Mouse (Mus musculus): ENCODE data around the gene Garem2. TPM values are rescaled to one million over a fixed set of nuclear protein-coding genes. Genes with fewer than 3 reads are reported as not detected.

Garem2 gene
- polyA plus RNA-seq, 1 experiment = 0.05 TPM

DNA sequence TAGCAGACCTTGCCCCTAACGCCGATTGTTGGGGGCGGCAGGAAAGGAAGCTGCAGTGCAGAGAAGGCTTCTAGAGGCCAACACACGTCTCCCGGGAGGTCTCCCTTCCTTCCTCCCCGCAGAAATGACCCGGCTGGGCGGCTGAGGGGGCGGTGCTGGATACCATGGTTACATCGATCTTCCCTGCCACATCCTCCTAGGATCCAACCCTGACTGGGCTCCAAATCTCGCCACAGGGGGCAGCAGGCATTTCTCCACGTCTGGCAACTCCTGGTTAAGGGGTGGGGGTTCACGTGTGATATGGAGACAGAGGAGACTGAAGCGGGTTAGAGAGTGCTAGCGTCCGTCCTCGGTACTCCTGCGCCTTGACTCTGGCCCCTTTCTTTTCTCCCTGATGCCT lies 6.2 kb downstream of the Garem2 start:
- DNase-seq = peak; percentile 21
- Histone ChIP-seq H3K36me3 (ENCODE audit: control insufficient read depth, insufficient read depth, low read length) (no peaks in the 10 kb centered on the region), H3K27ac (ENCODE audit: insufficient read depth, low read depth, low read length) (no peak overlapping the region), H3K4me3 (ENCODE audit: insufficient read depth, low read depth, low read length) (no peak overlapping the region), H3K27me3 (replicated peaks; ENCODE audit: control insufficient read depth, insufficient read depth, low read length) (no peaks in the 10 kb centered on the region), H3K4me1 (ENCODE audit: control insufficient read depth, insufficient read depth, low read length) (no peaks in the 10 kb centered on the region)
- TF ChIP-seq POLR2A (IDR thresholded peaks at IDR 0.05; ENCODE audit: low read depth, low read length) = no peak
- TF ChIP-seq CTCF (conservative IDR thresholded peaks at IDR 0.05; ENCODE audit: insufficient read depth, insufficient read length, low read depth, low read length) = 0 out of 2 replicates have a peak, but pooled peaks have one; percentile 10
- 12% methylated on average over 18 of the region's 18 CpGs for WGBS

DNA sequence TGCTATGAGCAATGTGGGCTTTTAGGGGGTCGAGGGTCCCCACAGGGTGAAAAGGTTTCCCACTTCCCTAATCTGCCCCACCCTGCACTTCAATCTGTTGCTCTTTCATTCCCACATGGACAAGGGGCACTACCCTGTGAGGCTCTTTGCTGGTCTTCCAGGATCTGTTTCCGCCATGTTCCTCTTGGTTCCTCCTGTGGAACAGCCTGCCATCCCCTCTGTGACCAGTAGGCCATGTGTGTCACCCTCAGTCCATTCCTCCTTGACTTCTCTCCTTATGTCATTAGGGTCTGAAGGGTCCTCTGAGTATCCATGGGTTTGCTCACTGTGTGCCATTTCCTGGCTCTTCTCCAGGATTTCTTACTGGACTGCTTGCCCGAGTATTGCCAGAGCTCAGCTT lies 6.8 kb downstream of the Garem2 start:
- Histone ChIP-seq H3K4me1 (ENCODE audit: control insufficient read depth, insufficient read depth, low read length) (no peaks in the 10 kb centered on the region), H3K4me3 (ENCODE audit: insufficient read depth, low read depth, low read length) (no peak overlapping the region), H3K27me3 (replicated peaks; ENCODE audit: control insufficient read depth, insufficient read depth, low read length) (no peaks in the 10 kb centered on the region), H3K27ac (ENCODE audit: insufficient read depth, low read depth, low read length) (no peak overlapping the region), H3K36me3 (ENCODE audit: control insufficient read depth, insufficient read depth, low read length) (no peaks in the 10 kb centered on the region)
- 73% methylated on average over 3 of the region's 3 CpGs for WGBS
- no peak for DNase-seq
- no peak for TF ChIP-seq POLR2A (IDR thresholded peaks at IDR 0.05; ENCODE audit: low read depth, low read length)
- TF ChIP-seq CTCF (conservative IDR thresholded peaks at IDR 0.05; ENCODE audit: insufficient read depth, insufficient read length, low read depth, low read length) = no peak

DNA sequence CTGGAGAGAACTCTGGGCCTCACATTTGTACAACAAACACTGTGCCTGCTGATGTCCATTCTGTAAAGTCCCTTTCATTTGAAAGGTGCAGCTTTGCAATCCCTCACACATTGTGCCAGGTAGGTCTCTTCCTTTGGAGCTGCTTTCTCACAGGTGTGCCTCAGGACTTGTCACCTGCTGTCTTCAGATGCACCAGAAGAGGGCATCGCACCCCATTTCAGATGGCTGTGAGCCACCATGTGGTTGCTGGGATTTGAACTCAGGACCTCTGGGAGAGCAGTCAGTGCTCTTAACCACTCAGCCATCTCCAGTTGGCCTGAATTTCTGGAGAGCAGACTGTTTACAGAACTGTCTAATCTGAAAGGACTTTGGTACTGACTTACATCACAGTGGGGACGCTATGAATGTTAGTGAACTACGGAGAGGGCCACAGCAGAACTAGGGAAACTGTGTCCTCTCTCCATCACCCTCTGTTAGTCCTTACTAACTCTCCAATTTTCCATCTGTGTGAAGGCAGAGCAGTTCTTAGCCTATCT lies 7.6 kb downstream of the Garem2 start:
- Histone ChIP-seq H3K4me1 (ENCODE audit: control insufficient read depth, insufficient read depth, low read length) (no peaks in the 10 kb centered on the region), H3K27ac (ENCODE audit: insufficient read depth, low read depth, low read length) (no peak overlapping the region), H3K36me3 (ENCODE audit: control insufficient read depth, insufficient read depth, low read length) (no peaks in the 10 kb centered on the region), H3K27me3 (replicated peaks; ENCODE audit: control insufficient read depth, insufficient read depth, low read length) (no peaks in the 10 kb centered on the region), H3K4me3 (ENCODE audit: insufficient read depth, low read depth, low read length) (no peak overlapping the region)
- no peak for DNase-seq
- no peak for TF ChIP-seq POLR2A (IDR thresholded peaks at IDR 0.05; ENCODE audit: low read depth, low read length)
- TF ChIP-seq CTCF (conservative IDR thresholded peaks at IDR 0.05; ENCODE audit: insufficient read depth, insufficient read length, low read depth, low read length) = peak; percentile 27; the same call in 1 of the 2 replicates
- WGBS = 85% methylated on average over 3 of the region's 3 CpGs

DNA sequence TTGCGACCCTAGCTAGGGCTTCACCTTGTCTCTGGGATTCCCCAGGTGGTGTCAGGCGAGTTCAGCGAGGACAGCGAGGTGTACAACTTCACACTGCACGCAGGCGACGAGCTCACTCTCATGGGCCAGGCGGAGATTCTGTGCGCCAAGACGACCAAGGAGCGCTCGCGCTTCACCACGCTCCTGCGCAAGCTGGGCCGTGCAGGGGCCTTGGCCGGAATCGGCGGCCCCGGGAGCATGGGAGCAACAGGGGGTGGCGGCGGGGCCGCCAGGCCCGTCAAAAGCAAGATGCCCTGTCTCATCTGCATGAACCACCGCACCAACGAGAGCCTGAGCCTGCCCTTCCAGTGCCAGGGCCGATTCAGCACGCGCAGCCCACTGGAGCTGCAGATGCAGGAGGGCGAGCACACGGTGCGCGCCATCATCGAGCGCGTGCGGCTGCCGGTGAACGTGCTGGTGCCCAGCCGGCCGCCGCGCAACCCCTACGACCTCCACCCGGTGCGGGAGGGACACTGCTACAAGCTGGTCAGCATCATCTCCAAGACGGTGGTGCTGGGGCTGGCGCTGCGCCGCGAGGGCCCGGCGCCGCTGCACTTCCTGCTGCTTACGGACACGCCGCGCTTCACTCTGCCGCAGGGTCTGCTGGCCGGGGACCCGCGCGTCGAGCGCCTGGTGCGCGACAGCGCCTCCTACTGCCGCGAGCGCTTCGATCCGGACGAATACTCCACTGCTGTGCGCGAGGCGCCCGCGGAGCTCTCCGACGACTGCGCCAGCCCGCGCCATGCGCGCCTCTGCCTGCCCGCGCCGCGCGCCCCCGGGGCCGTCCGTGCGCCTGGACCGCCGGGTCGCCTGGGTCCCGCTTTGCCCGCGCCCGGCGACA lies 9.2 kb downstream of the Garem2 start:
- Histone ChIP-seq H3K4me3 (ENCODE audit: insufficient read depth, low read depth, low read length) (peak overlapping the region; percentile 52), H3K27ac (ENCODE audit: insufficient read depth, low read depth, low read length) (no peak overlapping the region), H3K36me3 (ENCODE audit: control insufficient read depth, insufficient read depth, low read length) (no peaks in the 10 kb centered on the region), H3K4me1 (ENCODE audit: control insufficient read depth, insufficient read depth, low read length) (no peaks in the 10 kb centered on the region), H3K27me3 (replicated peaks; ENCODE audit: control insufficient read depth, insufficient read depth, low read length) (no peaks in the 10 kb centered on the region)
- no peak for TF ChIP-seq POLR2A (IDR thresholded peaks at IDR 0.05; ENCODE audit: low read depth, low read length)
- TF ChIP-seq CTCF (conservative IDR thresholded peaks at IDR 0.05; ENCODE audit: insufficient read depth, insufficient read length, low read depth, low read length) = peak; percentile 38; the same call in 1 of the 2 replicates
- peak; percentile 51 for DNase-seq
- WGBS = 2% methylated on average over 103 of the region's 103 CpGs

DNA sequence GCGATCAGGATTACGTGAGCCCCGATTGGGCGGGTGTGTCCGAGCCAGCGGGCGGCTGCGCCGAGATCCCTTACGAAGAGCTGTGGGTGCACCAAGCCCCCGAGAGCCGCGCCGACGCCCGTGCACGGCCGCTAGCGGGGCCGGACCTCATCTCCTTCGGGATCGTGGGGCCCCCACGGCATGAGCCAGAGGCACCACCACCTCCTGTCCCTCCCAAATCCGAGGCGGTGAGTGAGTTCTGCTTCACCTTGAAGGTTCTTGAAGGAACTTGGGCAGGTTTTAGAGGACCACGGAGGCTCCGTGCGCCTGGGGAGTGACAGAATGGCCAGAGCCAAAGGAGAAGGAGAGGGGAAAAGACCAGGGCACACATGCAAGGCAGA lies 9.8 kb downstream of the Garem2 start:
- H3K27me3 ChIP-seq (replicated peaks; ENCODE audit: control insufficient read depth, insufficient read depth, low read length) = no peaks in the 10 kb centered on the region
- DNase-seq = no peak
- H3K27ac ChIP-seq (ENCODE audit: insufficient read depth, low read depth, low read length) = no peak overlapping the region
- no peaks in the 10 kb centered on the region for H3K36me3 ChIP-seq (ENCODE audit: control insufficient read depth, insufficient read depth, low read length)
- WGBS = 2% methylated on average over 28 of the region's 28 CpGs
- H3K4me3 ChIP-seq (ENCODE audit: insufficient read depth, low read depth, low read length) = peak overlapping the region; percentile 52
- 0 out of 2 replicates have a peak, but pooled peaks cover under 1% of the 10 kb centered on the region for H3K4me1 ChIP-seq (ENCODE audit: control insufficient read depth, insufficient read depth, low read length)
- TF ChIP-seq POLR2A (IDR thresholded peaks at IDR 0.05; ENCODE audit: low read depth, low read length) (no peak), CTCF (conservative IDR thresholded peaks at IDR 0.05; ENCODE audit: insufficient read depth, insufficient read length, low read depth, low read length) (no peak)

DNA sequence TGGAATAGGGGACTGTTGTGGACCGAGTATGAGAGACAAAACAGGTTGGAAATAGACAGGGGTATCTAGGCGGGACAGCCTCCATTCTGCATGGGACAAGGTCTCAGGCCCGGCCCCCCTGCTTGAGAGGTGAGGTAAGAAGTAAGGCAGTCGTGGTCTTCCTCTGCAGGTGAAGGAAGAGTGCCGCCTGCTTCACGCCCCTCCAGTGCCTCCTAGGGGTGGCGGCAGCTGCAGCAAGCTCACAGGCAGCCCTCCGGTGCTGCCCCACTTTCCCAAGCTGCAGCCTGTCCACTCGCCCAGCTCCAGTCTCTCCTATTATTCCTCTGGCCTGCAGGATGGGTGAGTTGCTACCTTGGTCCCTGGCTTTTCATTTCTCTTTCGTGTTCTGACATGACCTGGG lies 10.8 kb downstream of the Garem2 start:
- Histone ChIP-seq H3K4me3 (ENCODE audit: insufficient read depth, low read depth, low read length) (no peak overlapping the region), H3K27ac (ENCODE audit: insufficient read depth, low read depth, low read length) (no peak overlapping the region), H3K36me3 (ENCODE audit: control insufficient read depth, insufficient read depth, low read length) (no peaks in the 10 kb centered on the region), H3K4me1 (ENCODE audit: control insufficient read depth, insufficient read depth, low read length) (peaks cover 3% of the 10 kb centered on the region; the same call in 1 of the 2 replicates), H3K27me3 (replicated peaks; ENCODE audit: control insufficient read depth, insufficient read depth, low read length) (no peaks in the 10 kb centered on the region)
- 67% methylated on average over 10 of the region's 10 CpGs for WGBS
- TF ChIP-seq POLR2A (IDR thresholded peaks at IDR 0.05; ENCODE audit: low read depth, low read length) (no peak), CTCF (conservative IDR thresholded peaks at IDR 0.05; ENCODE audit: insufficient read depth, insufficient read length, low read depth, low read length) (no peak)
- no peak for DNase-seq

DNA sequence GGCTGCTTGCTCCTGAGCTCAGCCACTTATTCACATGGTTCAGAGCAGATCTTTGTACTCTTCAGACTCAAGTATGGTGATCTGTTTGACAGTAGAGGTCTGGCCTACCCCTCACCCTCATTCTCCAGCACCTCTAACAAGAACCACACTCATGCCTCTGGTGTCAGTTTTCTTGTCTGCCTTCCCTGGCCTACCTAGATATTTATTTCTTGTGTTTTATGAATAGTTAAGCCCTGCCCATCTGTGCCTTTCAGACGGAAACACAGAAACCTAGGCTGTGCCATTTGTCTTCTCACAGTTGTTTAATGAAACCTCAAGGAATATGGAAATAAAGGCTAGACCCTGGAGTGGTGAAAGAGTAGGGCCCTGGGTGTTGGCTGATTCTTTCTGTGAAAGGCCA lies 13.1 kb downstream of the Garem2 start:
- 90% methylated on average over 1 of the region's 1 CpGs for WGBS
- no peaks in the 10 kb centered on the region; the same call in 1 of the 2 replicates for H3K36me3 ChIP-seq (ENCODE audit: control insufficient read depth, insufficient read depth, low read length)
- H3K4me1 ChIP-seq (ENCODE audit: control insufficient read depth, insufficient read depth, low read length) = peaks cover 3% of the 10 kb centered on the region; the same call in 1 of the 2 replicates
- H3K27me3 ChIP-seq (replicated peaks; ENCODE audit: control insufficient read depth, insufficient read depth, low read length) = no peaks in the 10 kb centered on the region
- DNase-seq = no peak
- no peak overlapping the region for H3K4me3 ChIP-seq (ENCODE audit: insufficient read depth, low read depth, low read length)
- TF ChIP-seq POLR2A (IDR thresholded peaks at IDR 0.05; ENCODE audit: low read depth, low read length) (no peak), CTCF (conservative IDR thresholded peaks at IDR 0.05; ENCODE audit: insufficient read depth, insufficient read length, low read depth, low read length) (no peak)
- H3K27ac ChIP-seq (ENCODE audit: insufficient read depth, low read depth, low read length) = no peak overlapping the region

All from kidney, adult 2 months (tissue).